Mouse (Mus musculus) kidney, postnatal 0 days (tissue): ENCODE data around the gene Gata2. TPM values are rescaled to one million over a fixed set of nuclear protein-coding genes. Genes with fewer than 3 reads are reported as not detected.

Experiments used
- ATAC-seq: fragments of 200-750 bp; cut with Nextera tagmentation; replicated peaks from 2 replicates; pipeline ENCODE4 v1.8.0; 2017; ENCODE audit warnings: low read depth, moderate number of reproducible peaks, moderate TSS enrichment, moderate library complexity; ENCODE audit not compliant: low FRiP score
- DNase-seq: peaks from one replicate; pipeline ENCODE4 v3.0.0-alpha.2; 2016; ENCODE audit warnings: low spot score
- H3K27ac ChIP-seq: fragments of 300-500 bp; sonication (generic); 2 replicates; pipeline ENCODE4 v1.5.1; 2014; ENCODE audit warnings: mild to moderate bottlenecking
- H3K27me3 ChIP-seq: fragments of 300-500 bp; sonication (generic); 2 replicates; pipeline ENCODE4 v1.6.1; 2014; ENCODE audit warnings: low read length, mixed read lengths; ENCODE audit not compliant: insufficient read depth
- H3K36me3 ChIP-seq: fragments of 300-500 bp; sonication (generic); 2 replicates; pipeline ENCODE4 v1.6.1; 2014; ENCODE audit warnings: low read length, mixed read lengths; ENCODE audit not compliant: insufficient read depth
- H3K4me1 ChIP-seq: fragments of 300-500 bp; sonication (generic); replicated peaks from 2 replicates; pipeline ENCODE4 v1.6.1; 2014; ENCODE audit warnings: antibody characterized with exemption, low read length, mixed read lengths; ENCODE audit not compliant: insufficient read depth
- H3K4me2 ChIP-seq: fragments of 300-500 bp; sonication (generic); 2 replicates; pipeline ENCODE4 v1.6.1; 2014; ENCODE audit warnings: mild to moderate bottlenecking, low read length, moderate library complexity, mixed read lengths
- H3K4me3 ChIP-seq: fragments of 300-500 bp; sonication (generic); replicated peaks from 2 replicates; pipeline ENCODE4 v1.5.1; 2014; ENCODE audit warnings: low read depth, low read length
- H3K9ac ChIP-seq: fragments of 300-500 bp; sonication (generic); 2 replicates; pipeline ENCODE4 v1.6.1; 2014; ENCODE audit warnings: low read depth, low read length
- H3K9me3 ChIP-seq: fragments of 300-500 bp; sonication (generic); replicated peaks from 2 replicates; pipeline ENCODE4 v1.6.1; 2016; ENCODE audit warnings: low read length, inconsistent platforms, mixed read lengths
- CTCF ChIP-seq: IDR thresholded peaks from 2 replicates; pipeline ENCODE4 v1.5.1; 2016; ENCODE audit warnings: antibody characterized with exemption, low read depth, mild to moderate bottlenecking, moderate library complexity
- WGBS: fragments of 180-500 bp; shearing (Covaris S2); extraction: QIAGEN DNeasy Blood & Tissue Kit; methylation state at CpG from one replicate; pipeline ENCODE4 v1.1.7; 2014; 5-methylcytosine and 5-hydroxymethylcytosine counted together
- polyA plus RNA-seq: library from polyadenylated mRNA; unstranded; fragments of >200 nt; fragmentation: Nextera tagmentation; extraction: Ambion mirVana; gene quantifications from 2 replicates; pipeline ENCODE4 v1.2.1, GENCODE M21; 2015

Gene Gata2
- polyA plus RNA-seq, 1 experiment from 2014 or later: 64.3 TPM

GRCm38 (mm10) chr6:88227537-88227936, 33.8 kb downstream of the Gata2 start:
- no peak overlapping the region for H3K9ac ChIP-seq
- H3K36me3 ChIP-seq: no peaks in the 10 kb centered on the region
- no peaks in the 10 kb centered on the region for H3K27me3 ChIP-seq
- no peaks in the 10 kb centered on the region for H3K9me3 ChIP-seq
- H3K4me2 ChIP-seq: no peak overlapping the region
- DNase-seq (no peak), ATAC-seq (no peak)
- no peak for TF ChIP-seq CTCF
- H3K4me1 ChIP-seq: no peaks in the 10 kb centered on the region
- no peak overlapping the region for H3K4me3 ChIP-seq
- 52% methylated on average over 7 of the region's 7 CpGs for WGBS
- H3K27ac ChIP-seq: no peak overlapping the region

GRCm38 (mm10) chr6:88229221-88229620, 35.5 kb downstream of the Gata2 start:
- ATAC-seq: 0 out of 2 replicates have a peak, but pooled peaks have one; percentile 27
- Histone ChIP-seq H3K9ac (no peak overlapping the region), H3K36me3 (no peaks in the 10 kb centered on the region), H3K4me2 (no peak overlapping the region), H3K27me3 (no peaks in the 10 kb centered on the region), H3K9me3 (no peaks in the 10 kb centered on the region), H3K4me1 (no peaks in the 10 kb centered on the region), H3K4me3 (no peak overlapping the region), H3K27ac (no peak overlapping the region)
- 67% methylated on average over 12 of the region's 12 CpGs for WGBS
- no peak for DNase-seq
- no peak for TF ChIP-seq CTCF

GRCm38 (mm10) chr6:88231821-88232220, 38.1 kb downstream of the Gata2 start:
- Histone ChIP-seq H3K36me3 (no peaks in the 10 kb centered on the region), H3K9ac (no peak overlapping the region), H3K4me1 (0 out of 2 replicates have a peak, but pooled peaks cover 5% of the 10 kb centered on the region), H3K27me3 (no peaks in the 10 kb centered on the region), H3K9me3 (no peaks in the 10 kb centered on the region), H3K4me3 (no peak overlapping the region), H3K27ac (no peak overlapping the region), H3K4me2 (no peak overlapping the region)
- 57% methylated on average over 7 of the region's 7 CpGs for WGBS
- ATAC-seq (0 out of 2 replicates have a peak, but pooled peaks have one; percentile 15), DNase-seq (no peak)
- no peak for TF ChIP-seq CTCF

GRCm38 (mm10) chr6:88232221-88232620, 38.5 kb downstream of the Gata2 start:
- DNase-seq (no peak), ATAC-seq (no peak)
- Histone ChIP-seq H3K27me3 (no peaks in the 10 kb centered on the region), H3K4me2 (no peak overlapping the region), H3K36me3 (no peaks in the 10 kb centered on the region), H3K4me1 (0 out of 2 replicates have a peak, but pooled peaks cover 5% of the 10 kb centered on the region), H3K27ac (no peak overlapping the region), H3K9ac (no peak overlapping the region), H3K9me3 (no peaks in the 10 kb centered on the region), H3K4me3 (no peak overlapping the region)
- TF ChIP-seq CTCF: no peak
- WGBS: 41% methylated on average over 6 of the region's 6 CpGs

- H3K27ac ChIP-seq: peak overlapping the region; percentile 52
- ATAC-seq (peak; percentile 72; the same call in 1 of the 2 replicates), DNase-seq (no peak)
- TF ChIP-seq CTCF: no peak
- H3K4me2 ChIP-seq: no peak overlapping the region
- no peak overlapping the region for H3K4me3 ChIP-seq
- H3K9me3 ChIP-seq: no peaks in the 10 kb centered on the region
- no peaks in the 10 kb centered on the region for H3K27me3 ChIP-seq
- no peak overlapping the region for H3K9ac ChIP-seq
- 64% methylated on average over 8 of the region's 8 CpGs for WGBS
- H3K4me1 ChIP-seq: 0 out of 2 replicates have a peak, but pooled peaks cover 5% of the 10 kb centered on the region
- H3K36me3 ChIP-seq: no peaks in the 10 kb centered on the region
Observed at GRCm38 (mm10) chr6:88233996-88234395, 40.3 kb downstream of the Gata2 start.

GRCm38 (mm10) chr6:88235461-88235860, 41.8 kb downstream of the Gata2 start:
- Histone ChIP-seq H3K36me3 (no peaks in the 10 kb centered on the region), H3K9me3 (no peaks in the 10 kb centered on the region), H3K27me3 (no peaks in the 10 kb centered on the region), H3K4me3 (no peak overlapping the region), H3K4me1 (0 out of 2 replicates have a peak, but pooled peaks cover 5% of the 10 kb centered on the region), H3K4me2 (no peak overlapping the region), H3K9ac (no peak overlapping the region), H3K27ac (no peak overlapping the region)
- no peak for ATAC-seq
- TF ChIP-seq CTCF: no peak
- DNase-seq: no peak
- 35% methylated on average over 8 of the region's 8 CpGs for WGBS

GRCm38 (mm10) chr6:88235983-88236382, 42.3 kb downstream of the Gata2 start:
- Histone ChIP-seq H3K9ac (no peak overlapping the region), H3K4me3 (no peak overlapping the region), H3K4me1 (0 out of 2 replicates have a peak, but pooled peaks cover 5% of the 10 kb centered on the region), H3K27me3 (no peaks in the 10 kb centered on the region), H3K9me3 (no peaks in the 10 kb centered on the region), H3K27ac (no peak overlapping the region), H3K36me3 (no peaks in the 10 kb centered on the region), H3K4me2 (peak overlapping the region; percentile 16; the same call in 1 of the 2 replicates)
- WGBS: 8% methylated on average over 16 of the region's 17 CpGs
- no peak for TF ChIP-seq CTCF
- ATAC-seq (no peak), DNase-seq (no peak)
